Mouse (Mus musculus) thymus, adult 2 months (tissue): ENCODE results near the gene Neu2.

Source experiments
- CTCF ChIP-seq: fragments of 200-500 bp; IDR thresholded peaks from 2 replicates; pipeline ENCODE4 v1.5.1; 2012; ENCODE audit warnings: mild to moderate bottlenecking, control low read depth, low read length, moderate library complexity, borderline replicate concordance; ENCODE audit not compliant: control insufficient read depth, poor library complexity, insufficient read depth; ENCODE audit errors: extremely low read depth
- POLR2A ChIP-seq: fragments of 200-500 bp; IDR thresholded peaks from 2 replicates; pipeline ENCODE4 v1.6.1; 2012; ENCODE audit warnings: mild to moderate bottlenecking, low read length, control low read depth, moderate library complexity; ENCODE audit not compliant: control insufficient read depth, poor library complexity, insufficient read depth; ENCODE audit errors: extremely low read depth

GRCm38 (mm10) chr1:87492285-87492684 lies 17.4 kb upstream of the Neu2 start:
- TF ChIP-seq CTCF (no peak), POLR2A (no peak)
